Mouse (Mus musculus): Measurements from ENCODE around the gene Ube4b. TPM values are rescaled to one million over a fixed set of nuclear protein-coding genes. Genes with fewer than 3 reads are reported as not detected.
"Not testable (repeated sequence)": the region's sequence is repeated elsewhere in the genome, so short reads cannot be mapped to it uniquely, and the experiment has no call there.

Ube4b gene
- total RNA-seq (2021) = 10 to 100 TPM; 48.6 to 49.0 TPM

- intact Hi-C loops (cut with DNase I) = loop anchor here (2.0 kb wide), 1 partner anchor 18 kb away; no protein-coding TSS in a partner anchor
- DNase-seq (ENCODE audit: low spot score) = peak; percentile 92
These were observed at the start of gene Ube4b for GRCm38 (mm10) chr4:149426325-149427199. TSS of gene Ube4b (minus strand) at chr4:149426749.

DNA sequence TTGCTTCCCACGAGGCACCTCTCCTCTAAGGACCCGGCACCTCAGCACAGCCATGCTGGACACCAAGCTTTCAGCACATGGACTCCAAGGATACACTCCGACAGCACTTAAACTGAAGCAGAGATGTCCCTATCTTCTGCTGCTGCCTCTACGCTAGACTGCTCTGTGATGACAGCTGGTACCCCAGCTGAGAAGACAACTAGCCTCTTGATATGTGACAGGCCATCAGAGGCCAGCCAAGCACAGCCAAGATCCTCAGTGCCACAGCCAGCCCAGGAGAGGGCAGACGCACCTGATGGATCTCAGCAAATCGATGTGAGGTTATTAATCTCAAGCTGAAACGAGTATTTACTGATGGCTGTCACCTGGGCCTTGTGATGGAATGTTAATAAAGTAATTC, 48.5 kb upstream of the Ube4b start:
- intact Hi-C loops (cut with DNase I) = no loop called here

DNA sequence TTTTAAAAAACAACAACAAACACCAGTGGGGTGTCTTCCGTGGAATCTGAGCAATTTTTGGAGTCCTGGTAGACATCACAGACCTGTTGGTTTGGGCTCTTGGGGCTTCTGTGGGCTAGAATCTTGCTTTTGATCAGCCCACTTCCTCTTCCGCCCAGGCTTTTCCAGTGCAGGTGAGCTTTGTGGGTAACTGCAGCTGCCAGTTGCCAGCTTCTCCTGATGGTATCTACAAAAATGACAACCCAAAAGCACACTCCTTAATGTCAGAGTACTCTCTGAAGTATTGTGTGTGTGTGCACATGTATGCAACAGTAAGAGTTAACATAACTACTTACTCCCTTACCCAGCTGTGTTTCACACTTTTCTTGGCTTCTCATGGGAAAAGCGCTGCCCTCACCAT, 43.0 kb upstream of the Ube4b start:
- DNase-seq (ENCODE audit: low spot score) = no peak
- intact Hi-C loops (cut with DNase I) = no loop called here

More for the DNA sequence above, 48.5 kb upstream of the Ube4b start:
- no peak for DNase-seq (ENCODE audit: low spot score)

DNA sequence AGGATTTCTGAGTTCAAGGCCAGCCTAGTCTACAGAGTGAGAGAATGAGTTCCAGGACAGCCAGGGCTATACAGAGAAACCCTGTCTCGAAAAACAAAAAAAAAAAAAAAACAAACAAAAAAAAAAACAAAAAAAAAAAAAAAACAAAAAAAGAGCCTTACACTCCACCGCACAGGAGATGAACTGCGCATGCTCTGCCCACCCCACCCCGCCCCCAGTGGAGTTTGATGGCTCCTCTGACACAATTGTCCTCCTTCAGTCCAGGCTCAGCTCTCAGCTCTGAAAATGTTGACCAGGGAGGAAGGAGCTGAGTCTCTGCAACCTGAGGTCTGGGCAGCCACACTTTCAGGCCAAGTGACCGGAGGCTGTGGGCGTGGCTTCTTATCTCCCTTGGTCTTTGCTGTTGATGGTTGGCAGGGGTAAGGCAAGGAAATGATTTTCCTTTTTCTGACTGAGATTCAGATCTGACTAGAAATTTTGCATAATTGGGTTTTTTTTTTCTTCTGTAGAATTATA, 36.9 kb upstream of the Ube4b start:
- intact Hi-C loops (cut with DNase I) = loop anchor here (2.0 kb wide), 1 partner anchor 21 kb away; the partner anchor contains the start of genes Lzic and Nmnat1
- DNase-seq (ENCODE audit: low spot score) = no peak

DNA sequence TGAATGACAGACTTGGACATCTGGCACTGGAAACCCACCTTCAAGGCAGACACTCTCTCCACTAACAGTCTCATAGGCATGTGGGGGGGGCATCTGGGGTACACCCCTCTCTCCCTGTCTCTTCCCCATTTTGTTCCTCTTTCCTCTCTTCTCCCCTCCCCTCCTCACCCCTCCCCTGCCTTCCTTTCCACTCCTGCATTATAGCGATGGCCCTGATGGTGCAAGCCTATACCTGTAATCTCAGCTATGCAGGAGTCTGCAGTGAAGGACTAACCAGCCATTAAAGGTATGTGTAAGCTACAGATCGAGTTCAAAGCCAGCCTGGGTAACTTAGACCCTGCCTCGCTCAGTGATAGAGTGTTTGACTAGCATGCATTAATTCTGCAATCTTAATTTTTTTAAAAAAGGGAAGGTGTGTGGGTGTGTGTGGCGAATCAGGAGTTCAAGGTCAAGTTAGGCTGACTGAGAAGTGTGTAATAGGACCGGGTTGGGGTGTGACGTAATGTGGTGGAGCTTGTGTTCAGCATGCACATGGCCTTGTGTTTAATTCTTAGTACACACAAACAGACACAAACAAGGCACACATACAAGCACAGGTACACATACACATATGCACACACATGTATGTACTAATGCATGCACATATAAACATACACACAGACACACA, 35.9 kb upstream of the Ube4b start:
- intact Hi-C loops (cut with DNase I) = loop anchor here (2.0 kb wide), 1 partner anchor 22 kb away; the partner anchor contains the start of genes Lzic and Nmnat1
- no peak for DNase-seq (ENCODE audit: low spot score)

- no peak for DNase-seq (ENCODE audit: low spot score)
- intact Hi-C loops (cut with DNase I) = loop anchor here (2.0 kb wide), 1 partner anchor 23 kb away; the partner anchor contains the start of genes Lzic and Nmnat1
These were observed 35.2 kb upstream of the Ube4b start for GRCm38 (mm10) chr4:149461579-149462304.

- DNase-seq (ENCODE audit: low spot score); intact Hi-C loops (cut with DNase I): not testable (repeated sequence)
These were observed 33.9 kb upstream of the Ube4b start for GRCm38 (mm10) chr4:149460475-149460874.

DNA sequence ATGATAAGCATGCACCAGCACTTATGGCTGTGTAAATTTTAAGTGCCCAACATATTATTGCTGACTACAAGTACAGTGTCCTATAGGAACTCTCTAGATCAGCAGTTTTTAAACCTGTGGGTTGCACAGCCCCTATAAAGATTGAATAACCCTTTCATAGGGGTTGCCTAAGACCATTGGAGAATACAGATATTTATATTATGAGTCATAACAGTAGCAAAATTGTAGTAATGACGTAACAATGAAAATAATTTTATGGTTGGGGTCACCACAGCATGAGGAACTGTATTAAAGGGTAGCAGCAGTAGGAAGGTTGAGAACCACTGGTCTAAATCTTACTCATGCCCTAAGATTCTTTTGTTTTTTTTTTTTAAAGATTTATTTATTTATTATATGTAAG, 32.9 kb upstream of the Ube4b start:
- intact Hi-C loops (cut with DNase I) = no loop called here
- DNase-seq (ENCODE audit: low spot score) = no peak

- DNase-seq (ENCODE audit: low spot score) = no peak
- intact Hi-C loops (cut with DNase I) = no loop called here
These were observed 32.0 kb upstream of the Ube4b start for GRCm38 (mm10) chr4:149458526-149458925.

GRCm38 (mm10) chr4:149457831-149458430, 31.4 kb upstream of the Ube4b start:
- peak; percentile 38 for DNase-seq (ENCODE audit: low spot score)
- intact Hi-C loops (cut with DNase I) = no loop called here

GRCm38 (mm10) chr4:149457163-149457562, 30.6 kb upstream of the Ube4b start:
- DNase-seq (ENCODE audit: low spot score); intact Hi-C loops (cut with DNase I): not testable (repeated sequence)

DNA sequence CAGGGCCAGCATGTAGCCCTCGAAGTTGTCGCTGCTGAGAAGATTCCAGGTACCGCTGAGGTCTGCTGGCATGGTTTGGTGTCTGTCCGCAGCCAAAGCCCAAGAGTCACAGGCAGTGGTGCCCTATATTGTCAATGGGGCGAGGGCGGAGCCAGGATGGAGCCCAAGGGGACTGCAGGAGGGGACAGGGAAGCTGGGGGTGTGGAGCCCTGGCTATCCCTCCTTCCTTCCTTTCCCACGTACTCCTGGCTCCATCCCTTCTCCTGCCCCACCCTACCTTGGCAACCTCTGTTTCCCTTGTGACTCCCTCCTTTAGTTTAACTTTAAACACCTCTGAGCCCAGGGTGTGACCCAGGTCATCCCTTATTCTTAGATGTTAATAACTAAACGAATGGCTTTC, 28.3 kb upstream of the Ube4b start, which contains the start of gene Rbp7:
Gene Rbp7, minus strand, starts transcription at position 100 of the 400 bp plus-strand sequence.
- intact Hi-C loops (cut with DNase I) = no loop called here

GRCm38 (mm10) chr4:149454263-149454662, 27.7 kb upstream of the Ube4b start:
- no peak for DNase-seq (ENCODE audit: low spot score)

More for the DNA sequence above, 28.3 kb upstream of the Ube4b start, which contains the start of gene Rbp7:
- peak; percentile 35 for DNase-seq (ENCODE audit: low spot score)

GRCm38 (mm10) chr4:149453656-149454055, 27.1 kb upstream of the Ube4b start:
- no peak for DNase-seq (ENCODE audit: low spot score)
- intact Hi-C loops (cut with DNase I) = loop anchor here (2.0 kb wide), 1 partner anchor 89 kb away; no protein-coding TSS in a partner anchor

More at GRCm38 (mm10) chr4:149454263-149454662, 27.7 kb upstream of the Ube4b start:
- intact Hi-C loops (cut with DNase I) = no loop called here

DNA sequence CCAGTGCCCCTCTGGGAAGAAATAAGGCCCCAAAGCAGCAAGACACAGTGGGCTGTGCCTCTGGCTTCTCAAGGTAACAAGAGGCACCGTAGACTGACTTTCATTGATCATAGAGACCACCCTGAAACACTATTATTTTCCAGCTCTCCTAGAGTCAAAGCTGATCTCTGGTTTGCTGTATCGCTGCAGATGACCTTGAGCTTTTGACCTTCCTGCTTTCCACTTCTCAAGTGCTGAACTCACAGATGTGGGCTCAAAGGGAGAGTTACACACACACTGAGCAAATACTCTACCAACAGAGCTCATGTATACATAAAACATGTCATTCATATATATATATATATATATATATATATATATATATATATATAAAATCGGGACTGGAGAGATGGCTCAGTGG, 24.1 kb upstream of the Ube4b start:
- DNase-seq (ENCODE audit: low spot score) = no peak
- intact Hi-C loops (cut with DNase I) = no loop called here

- no peak for DNase-seq (ENCODE audit: low spot score)
- intact Hi-C loops (cut with DNase I) = no loop called here
These were observed 19.8 kb upstream of the Ube4b start for GRCm38 (mm10) chr4:149446309-149446708.

GRCm38 (mm10) chr4:149445868-149446267, 19.3 kb upstream of the Ube4b start:
- intact Hi-C loops (cut with DNase I) = loop anchor here (2.0 kb wide), 1 partner anchor 19 kb away; the partner anchor contains the start of gene Ube4b
- no peak for DNase-seq (ENCODE audit: low spot score)

DNA sequence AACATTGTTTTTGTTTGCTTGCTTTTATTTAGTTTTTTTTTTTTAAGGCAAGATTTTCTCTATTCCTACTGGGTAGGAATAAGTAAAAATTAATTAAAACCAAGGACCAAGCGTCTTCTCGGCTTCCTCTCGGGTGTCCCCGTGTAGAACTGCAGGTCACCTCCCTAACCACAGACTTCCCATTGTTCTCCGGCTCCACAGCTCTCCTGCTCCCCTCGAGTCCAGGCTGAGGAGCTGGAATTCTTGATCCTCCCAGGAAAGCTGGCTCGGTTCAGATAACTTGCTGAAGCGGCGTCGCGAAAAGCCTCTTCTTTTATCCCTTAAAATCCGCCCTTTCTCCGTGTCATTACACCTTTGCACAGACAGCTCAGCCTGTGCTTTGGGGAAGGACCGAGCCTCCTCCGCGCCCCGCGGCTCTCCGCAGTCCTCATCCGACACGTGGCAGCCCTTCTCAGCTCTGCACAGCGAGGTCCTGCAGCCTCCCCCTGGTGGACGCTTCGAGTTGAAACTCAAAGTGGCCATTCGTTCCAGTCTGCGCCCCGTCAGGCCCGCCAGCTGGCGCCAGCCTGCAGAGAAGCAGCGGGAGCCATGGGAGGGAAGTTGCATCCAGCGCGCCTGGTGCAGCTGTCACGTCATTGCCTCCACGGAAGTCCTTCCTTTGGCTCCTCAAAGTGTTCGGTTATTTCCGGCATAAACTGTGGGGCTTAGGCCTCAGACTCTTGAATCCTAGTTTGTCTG, 18.6 kb upstream of the Ube4b start:
- peak; percentile 86 for DNase-seq (ENCODE audit: low spot score)

More for the DNA sequence above, 18.6 kb upstream of the Ube4b start:
- intact Hi-C loops (cut with DNase I) = loop anchor here (2.0 to 5.0 kb wide), 2 partner anchors 18 to 73 kb away; partner anchors contain the start of gene Ube4b

All from heart, postnatal 25 days (tissue).